Mouse (Mus musculus) megakaryocyte progenitor cell, adult 5-6 weeks (primary cell): ENCODE results near the gene Ythdf1. TPM values are rescaled to one million over a fixed set of nuclear protein-coding genes. Genes with fewer than 3 reads are reported as not detected.

Experiments used
- ATAC-seq: replicated peaks from 2 replicates; pipeline ENCODE4 v1.8.0; 2016; ENCODE audit warnings: mild to moderate bottlenecking, moderate TSS enrichment, inconsistent platforms; ENCODE audit not compliant: poor library complexity
- total RNA-seq, 2 experiments: library from RNA; stranded (forward) in 1 of 2; stranded (reverse) in 1 of 2; fragments of 157-497, 149-512 nt in 1 of 2; fragments of 200-1000 nt in 1 of 2; gene quantifications; 2 replicates each; pipeline versions ENCODE4 v1.2.3 to v1.2.4; 2015 to 2017

Gene Ythdf1
- total RNA-seq, 2 experiments from 2014 or later: 27.0 to 69.2 TPM

GRCm38 (mm10) chr2:180915886-180916433 is 4.8 kb downstream of the Ythdf1 start:
- no peak for ATAC-seq

- no peak for ATAC-seq
Observed at GRCm38 (mm10) chr2:180910928-180911327, 9.8 kb downstream of the Ythdf1 start.

GRCm38 (mm10) chr2:180905556-180906221 is 15.1 kb downstream of the Ythdf1 start:
- ATAC-seq: no peak

- ATAC-seq: no peak
Observed at GRCm38 (mm10) chr2:180904435-180905208, 16.1 kb downstream of the Ythdf1 start.

- ATAC-seq: peak; percentile 77
Observed at GRCm38 (mm10) chr2:180902086-180902485, 18.7 kb downstream of the Ythdf1 start.

GRCm38 (mm10) chr2:180897857-180898256 is 22.9 kb downstream of the Ythdf1 start:
- ATAC-seq: no peak

GRCm38 (mm10) chr2:180896819-180897625 is 23.7 kb downstream of the Ythdf1 start:
- ATAC-seq: no peak

- no peak for ATAC-seq
Observed at GRCm38 (mm10) chr2:180895837-180896525, 24.8 kb downstream of the Ythdf1 start.

- no peak for ATAC-seq
Observed at GRCm38 (mm10) chr2:180895321-180895720, 25.4 kb downstream of the Ythdf1 start.

GRCm38 (mm10) chr2:180894734-180895133 is 26.0 kb downstream of the Ythdf1 start:
- peak; percentile 84 for ATAC-seq

- peak; percentile 64 for ATAC-seq
Observed at GRCm38 (mm10) chr2:180894029-180894623, 26.6 kb downstream of the Ythdf1 start.

- ATAC-seq: no peak
Observed at GRCm38 (mm10) chr2:180893537-180894028, 27.2 kb downstream of the Ythdf1 start.

- ATAC-seq: no peak
Observed at GRCm38 (mm10) chr2:180892841-180893521, 27.8 kb downstream of the Ythdf1 start.

- no peak for ATAC-seq
Observed at GRCm38 (mm10) chr2:180891835-180892323, 28.9 kb downstream of the Ythdf1 start.

- ATAC-seq: no peak
Observed at GRCm38 (mm10) chr2:180891075-180891834, 29.5 kb downstream of the Ythdf1 start.

GRCm38 (mm10) chr2:180890422-180891074 is 30.2 kb downstream of the Ythdf1 start:
- no peak for ATAC-seq

- ATAC-seq: no peak
Observed at GRCm38 (mm10) chr2:180889921-180890280, 30.8 kb downstream of the Ythdf1 start.
